Mouse (Mus musculus) liver, embryonic 14.5 days (tissue): Measurements from ENCODE around the gene Trim10. TPM values are rescaled to one million over a fixed set of nuclear protein-coding genes. Genes with fewer than 3 reads are reported as not detected.
A peak's percentile ranks its signal among the peaks of the same experiment; 100 is the strongest.

Source experiments
- ATAC-seq: fragments of 200-750 bp; cut with Nextera tagmentation; 2 replicates; pipeline ENCODE4 v1.8.0; 2017; ENCODE audit warnings: moderate number of reproducible peaks, mild to moderate bottlenecking, moderate library complexity; ENCODE audit not compliant: insufficient read depth
- DNase-seq, 3 experiments: peaks; one replicate each; pipeline ENCODE4 v3.0.0-alpha.2; 2012 to 2013; ENCODE audit warnings: low read depth in 3 of 3, low spot score in 3 of 3
- H3K27ac ChIP-seq: fragments of 300-500 bp; sonication (generic); 2 replicates; pipeline ENCODE4 v1.5.1; 2014; ENCODE audit warnings: moderate library complexity, mild to moderate bottlenecking, control low read depth, inconsistent platforms
- H3K27me3 ChIP-seq: fragments of 300-500 bp; sonication (generic); 2 replicates; pipeline ENCODE4 v1.6.1; 2014; ENCODE audit warnings: mild to moderate bottlenecking, low read length, moderate library complexity; ENCODE audit not compliant: control insufficient read depth, insufficient read depth
- H3K36me3 ChIP-seq: fragments of 300-500 bp; sonication (generic); replicated peaks from 2 replicates; pipeline ENCODE4 v1.6.1; 2014; ENCODE audit warnings: low read depth; ENCODE audit not compliant: control insufficient read depth, insufficient read depth
- H3K4me1 ChIP-seq, 2 experiments: fragments of 200-500 bp in 1 of 2; fragments of 300-500 bp in 1 of 2; sonication (generic) in 1 of 2; replicated peaks; 2 replicates each; pipeline ENCODE4 v1.6.1; 2012 to 2014; ENCODE audit warnings: antibody characterized with exemption in 1 of 2, inconsistent platforms in 1 of 2, low read length in 1 of 2; ENCODE audit not compliant: control insufficient read depth in 2 of 2, insufficient read depth in 2 of 2
- H3K4me2 ChIP-seq: fragments of 300-500 bp; sonication (generic); 2 replicates; pipeline ENCODE4 v1.6.1; 2014; ENCODE audit warnings: low read depth, mild to moderate bottlenecking, control low read depth, moderate library complexity
- H3K4me3 ChIP-seq, 2 experiments: fragments of 200-500 bp in 1 of 2; fragments of 300-500 bp in 1 of 2; sonication (generic) in 1 of 2; 2 replicates each; pipeline ENCODE4 v1.5.1; 2012 to 2014; ENCODE audit warnings: low read depth in 2 of 2, low read length in 2 of 2, mild to moderate bottlenecking in 2 of 2, control low read depth in 1 of 2, inconsistent platforms in 1 of 2, moderate library complexity in 1 of 2; ENCODE audit not compliant: insufficient read depth in 1 of 2
- H3K9ac ChIP-seq: fragments of 300-500 bp; sonication (generic); replicated peaks from 2 replicates; pipeline ENCODE4 v1.6.1; 2014; ENCODE audit warnings: mild to moderate bottlenecking, control low read depth, moderate library complexity
- H3K9me3 ChIP-seq: fragments of 300-500 bp; sonication (generic); 2 replicates; pipeline ENCODE4 v1.6.1; 2016; ENCODE audit warnings: low read length, mixed read lengths; ENCODE audit not compliant: control insufficient read depth
- CTCF ChIP-seq: IDR thresholded peaks from 2 replicates; pipeline ENCODE4 v1.5.1; 2016; ENCODE audit warnings: antibody characterized with exemption, low read depth, control low read depth
- EP300 ChIP-seq: IDR thresholded peaks from 2 replicates; pipeline ENCODE4 v1.6.1; 2016; ENCODE audit warnings: antibody characterized with exemption, low read depth
- WGBS: fragments of 180-500 bp; shearing (Covaris S2); extraction: QIAGEN DNeasy Blood & Tissue Kit; methylation state at CpG from one replicate; pipeline ENCODE4 v1.1.7; 2014; ENCODE audit not compliant: insufficient replicate concordance; 5-methylcytosine and 5-hydroxymethylcytosine counted together
- polyA plus RNA-seq, 2 experiments: library from polyadenylated mRNA; depleted of rRNA in 1 of 2; stranded (reverse) in 1 of 2; unstranded in 1 of 2; fragments of >200 nt; fragmentation: Nextera tagmentation in 1 of 2; extraction: Ambion mirVana in 1 of 2; gene quantifications; 2 replicates each; pipeline versions ENCODE4 v1.2.1 to v1.2.3; 2012 to 2014

Trim10 gene
- polyA plus RNA-seq, 2 experiments: 114 to 251 TPM

DNA sequence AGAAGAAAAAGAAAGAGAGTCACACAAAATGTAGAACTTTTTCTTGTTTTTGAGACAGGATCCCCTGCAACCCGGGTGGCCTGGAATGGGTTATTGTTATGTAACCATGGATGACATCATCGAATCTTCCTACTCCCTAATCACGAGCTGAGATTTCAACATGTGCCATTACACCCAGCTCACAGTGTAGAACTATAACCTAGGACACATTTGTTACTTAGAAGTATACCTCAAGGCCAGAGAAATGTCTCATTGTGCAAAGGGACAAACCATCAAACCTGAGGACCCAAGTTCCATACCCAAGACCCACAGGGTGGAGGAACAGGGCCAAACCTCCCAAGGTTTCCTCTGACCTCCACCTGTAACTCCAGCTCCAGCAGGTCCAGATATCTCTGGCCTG, 34.3 kb downstream of the Trim10 start:
- Histone ChIP-seq H3K4me3 (no peak overlapping the region), H3K4me1 (no peaks in the 10 kb centered on the region), H3K9me3 (no peaks in the 10 kb centered on the region), H3K36me3 (no peaks in the 10 kb centered on the region), H3K27ac (no peak overlapping the region), H3K4me2 (no peak overlapping the region), H3K27me3 (no peaks in the 10 kb centered on the region), H3K9ac (no peak overlapping the region)
- TF ChIP-seq EP300 (no peak), CTCF (no peak)
- ATAC-seq: no peak
- WGBS: 37% methylated on average over 3 of the region's 3 CpGs
- no peak for DNase-seq

DNA sequence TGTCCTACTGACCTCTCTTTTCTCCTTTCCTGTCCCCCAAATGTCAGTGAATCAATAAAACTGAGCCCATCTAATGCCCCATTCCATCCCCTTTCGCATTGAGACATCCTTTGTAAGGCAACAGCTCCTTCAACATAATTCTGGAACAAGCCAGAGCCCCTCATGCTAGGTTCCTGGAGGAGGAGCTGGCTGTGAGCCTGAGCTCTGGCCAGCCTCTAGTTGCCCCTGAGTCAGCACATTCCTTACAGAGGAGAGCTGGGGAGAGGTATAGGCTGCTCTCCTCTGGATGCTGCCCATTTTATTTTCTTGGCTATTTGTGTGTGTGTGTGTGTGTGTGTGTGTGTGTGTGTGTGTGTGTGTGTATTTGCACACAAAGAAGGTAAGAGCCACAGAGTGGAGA, 38.9 kb downstream of the Trim10 start:
- 25% methylated on average over 1 of the region's 1 CpGs for WGBS
- H3K36me3 ChIP-seq: no peaks in the 10 kb centered on the region

GRCm38 (mm10) chr17:36909802-36910201, 40.4 kb downstream of the Trim10 start:
- ATAC-seq (no peak), DNase-seq (no peak)
- Histone ChIP-seq H3K4me3 (no peak overlapping the region), H3K4me1 (no peaks in the 10 kb centered on the region), H3K27ac (no peak overlapping the region), H3K9ac (no peak overlapping the region), H3K36me3 (no peaks in the 10 kb centered on the region), H3K4me2 (no peak overlapping the region), H3K27me3 (no peaks in the 10 kb centered on the region; the same call in 1 of the 2 replicates), H3K9me3 (no peaks in the 10 kb centered on the region)
- WGBS: 38% methylated on average over 4 of the region's 4 CpGs
- no peak for TF ChIP-seq EP300
- no peak for TF ChIP-seq CTCF

More for the DNA sequence above, 38.9 kb downstream of the Trim10 start:
- no peak overlapping the region for H3K4me3 ChIP-seq
- no peak for ATAC-seq
- no peak overlapping the region for H3K4me2 ChIP-seq
- H3K27me3 ChIP-seq: no peaks in the 10 kb centered on the region; the same call in 1 of the 2 replicates
- no peaks in the 10 kb centered on the region for H3K9me3 ChIP-seq
- TF ChIP-seq CTCF (no peak), EP300 (no peak)
- H3K27ac ChIP-seq: no peak overlapping the region
- no peak for DNase-seq
- no peak overlapping the region for H3K9ac ChIP-seq
- H3K4me1 ChIP-seq: no peaks in the 10 kb centered on the region

DNA sequence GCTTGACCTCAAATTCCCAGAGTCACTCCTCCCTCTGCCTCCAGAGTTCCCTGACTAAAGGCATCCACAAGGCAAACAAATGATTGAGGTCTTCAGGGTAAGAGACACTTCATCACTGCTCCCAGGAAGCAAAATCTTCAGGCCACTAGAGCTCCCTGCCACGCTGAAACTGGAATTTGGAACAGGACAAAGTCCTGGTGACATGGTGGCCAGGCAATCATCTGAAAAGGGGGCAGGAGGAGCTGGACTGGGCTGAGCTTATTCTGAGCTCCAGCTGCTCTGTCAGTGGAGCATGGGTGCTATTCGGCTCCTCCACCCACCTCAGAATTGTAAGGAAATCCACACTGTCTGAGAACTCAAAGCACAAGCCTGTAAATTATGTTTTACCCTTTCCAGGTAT, 42.7 kb downstream of the Trim10 start:
- WGBS: 25% methylated on average over 2 of the region's 2 CpGs
- ATAC-seq (no peak), DNase-seq (no peak)
- Histone ChIP-seq H3K4me3 (no peak overlapping the region), H3K4me1 (no peaks in the 10 kb centered on the region), H3K27me3 (no peaks in the 10 kb centered on the region; the same call in none of the 2 replicates), H3K27ac (no peak overlapping the region), H3K4me2 (no peak overlapping the region), H3K9me3 (no peaks in the 10 kb centered on the region), H3K9ac (no peak overlapping the region), H3K36me3 (no peaks in the 10 kb centered on the region)
- TF ChIP-seq EP300 (no peak), CTCF (no peak)

DNA sequence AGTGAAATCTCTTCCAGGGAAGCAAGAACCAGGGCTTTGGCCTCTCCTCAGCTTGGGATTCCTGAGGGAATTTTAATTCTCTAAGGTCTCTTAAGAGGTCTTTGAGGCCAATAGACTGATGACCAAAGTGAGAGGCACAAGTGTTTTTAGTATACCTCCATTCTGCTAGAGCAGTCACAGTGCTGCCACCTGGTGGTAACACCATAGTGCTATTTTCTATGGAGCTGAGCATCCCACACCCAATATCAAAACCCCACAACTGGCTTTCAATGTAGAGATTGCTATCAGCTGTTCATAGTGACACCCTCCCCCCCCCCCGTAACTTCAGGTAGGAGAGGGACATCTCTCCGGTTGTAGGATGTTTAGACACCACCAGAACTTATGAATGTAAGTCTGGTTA, 44.7 kb downstream of the Trim10 start:
- no peak overlapping the region for H3K4me2 ChIP-seq
- no peaks in the 10 kb centered on the region; the same call in none of the 2 replicates for H3K27me3 ChIP-seq
- DNase-seq (peak; percentile 43 to 57 (median 43)), ATAC-seq (no peak)
- no peak overlapping the region for H3K27ac ChIP-seq
- 7% methylated on average over 2 of the region's 2 CpGs for WGBS
- H3K4me3 ChIP-seq: no peak overlapping the region
- no peaks in the 10 kb centered on the region for H3K4me1 ChIP-seq
- no peaks in the 10 kb centered on the region for H3K36me3 ChIP-seq
- TF ChIP-seq CTCF: peak; percentile 83
- TF ChIP-seq EP300: no peak
- no peak overlapping the region for H3K9ac ChIP-seq
- H3K9me3 ChIP-seq: no peaks in the 10 kb centered on the region
